Mouse (Mus musculus) retina, embryonic 14.5 days (tissue): ENCODE results near the gene Prdm11.
A peak's percentile ranks its signal among the peaks of the same experiment; 100 is the strongest.

Experiments used
- DNase-seq: peaks from one replicate; pipeline ENCODE4 v3.0.0-alpha.2; 2015; ENCODE audit warnings: low spot score

Gene Prdm11

GRCm38 (mm10) chr2:93011933-93012332 lies 34.0 kb downstream of the Prdm11 start:
- DNase-seq: no peak

- DNase-seq: no peak
Observed at GRCm38 (mm10) chr2:93011465-93011864, 34.5 kb downstream of the Prdm11 start.

DNA sequence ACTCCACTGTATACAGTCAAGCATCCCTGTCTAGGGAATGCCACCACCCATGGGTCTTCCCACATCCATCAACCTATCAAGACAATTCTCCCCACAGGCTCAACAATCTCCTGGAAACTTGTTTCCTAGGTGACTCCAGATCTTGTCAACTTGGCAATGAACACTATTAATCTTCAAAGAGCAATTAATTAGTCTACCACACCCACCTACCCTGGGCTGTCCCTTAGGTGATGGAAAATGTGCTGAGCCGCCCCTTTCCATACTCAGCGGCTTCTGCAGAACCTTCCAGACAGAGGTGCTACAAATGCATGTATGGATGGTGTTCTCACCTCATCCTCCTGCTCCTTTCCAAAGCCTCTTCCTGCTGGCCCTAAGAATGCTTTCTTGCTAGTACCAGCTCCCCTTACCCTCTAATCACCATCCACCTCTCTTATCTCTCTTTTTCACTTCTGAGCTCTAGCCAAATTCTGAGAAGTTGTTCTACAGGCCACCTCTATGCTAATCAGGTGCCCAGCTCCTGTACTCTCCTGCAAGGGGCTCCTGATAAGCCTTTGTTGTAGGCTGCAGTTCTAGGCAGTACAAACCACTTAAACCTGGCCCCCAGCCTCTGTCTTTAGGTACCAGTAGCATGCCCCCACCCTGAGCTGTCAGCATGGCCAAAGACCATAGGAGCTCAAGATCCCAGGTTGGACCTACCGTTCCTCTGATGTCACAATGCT lies 37.8 kb downstream of the Prdm11 start:
- no peak for DNase-seq

GRCm38 (mm10) chr2:93005028-93005427 lies 40.9 kb downstream of the Prdm11 start:
- no peak for DNase-seq

DNA sequence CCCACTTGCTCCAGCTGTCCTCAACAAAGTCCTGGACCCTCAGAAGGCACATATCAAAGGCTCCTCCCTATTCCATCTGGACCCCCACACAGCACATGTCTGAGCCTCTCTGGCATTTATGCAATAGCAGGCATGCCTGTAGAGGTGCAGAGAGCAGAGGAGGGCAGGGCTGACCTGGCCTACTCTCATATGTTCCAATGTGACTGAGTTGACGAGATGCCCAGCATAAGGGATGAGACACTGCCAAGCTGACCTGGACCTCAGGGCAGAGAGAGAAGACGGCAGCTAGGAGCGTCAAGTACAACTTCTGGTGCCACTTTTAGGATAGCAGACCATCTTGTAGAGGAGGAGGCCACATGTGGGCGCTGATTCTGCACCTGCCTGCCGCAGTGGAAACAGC lies 54.0 kb downstream of the Prdm11 start:
- DNase-seq: no peak

GRCm38 (mm10) chr2:92989593-92989992 lies 56.4 kb downstream of the Prdm11 start:
- no peak for DNase-seq

DNA sequence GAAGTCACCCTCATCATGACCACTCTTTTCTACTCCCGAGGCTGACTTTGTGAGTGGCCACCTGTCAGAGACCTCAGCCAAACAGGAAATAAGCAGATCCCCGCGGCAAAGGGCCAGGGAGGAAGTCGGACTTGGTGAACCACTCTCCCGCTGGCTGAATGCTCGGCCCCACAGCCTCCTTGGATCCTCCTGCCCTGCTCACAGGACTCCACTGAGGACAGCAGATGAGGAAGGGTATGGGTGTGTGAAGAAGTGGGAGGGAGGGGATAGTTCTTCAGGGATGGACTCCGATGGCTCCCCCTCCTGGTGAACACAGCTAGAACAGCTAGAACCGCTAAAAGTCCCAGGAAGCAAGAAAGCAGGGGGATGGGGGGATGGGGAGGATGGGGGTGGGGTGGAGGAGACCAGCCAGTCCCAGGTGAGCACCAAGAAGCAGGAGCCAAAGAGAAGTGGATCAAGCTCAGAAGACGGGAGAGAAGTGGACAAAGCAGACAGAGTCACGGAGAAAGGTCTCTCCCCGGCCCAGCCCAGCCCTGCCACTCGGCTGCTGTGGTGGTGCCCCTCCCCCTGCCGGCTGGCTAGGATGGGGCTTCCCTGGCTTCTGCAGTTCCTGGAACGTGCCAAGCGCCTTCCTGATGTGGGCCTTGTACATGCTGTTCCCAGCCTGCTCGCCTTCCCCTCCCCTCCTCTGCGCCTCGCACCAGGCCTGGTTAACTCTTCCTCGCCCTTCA lies 57.9 kb downstream of the Prdm11 start:
- peak; percentile 77 for DNase-seq

- DNase-seq: no peak
Observed at GRCm38 (mm10) chr2:92987108-92987618, 58.8 kb downstream of the Prdm11 start.

GRCm38 (mm10) chr2:92985600-92985999 lies 60.4 kb downstream of the Prdm11 start:
- DNase-seq: no peak

GRCm38 (mm10) chr2:92985171-92985570 lies 60.8 kb downstream of the Prdm11 start:
- DNase-seq: no peak

GRCm38 (mm10) chr2:92984321-92985108 lies 61.5 kb downstream of the Prdm11 start:
- DNase-seq: no peak

- no peak for DNase-seq
Observed at GRCm38 (mm10) chr2:92983273-92983620, 62.7 kb downstream of the Prdm11 start.

DNA sequence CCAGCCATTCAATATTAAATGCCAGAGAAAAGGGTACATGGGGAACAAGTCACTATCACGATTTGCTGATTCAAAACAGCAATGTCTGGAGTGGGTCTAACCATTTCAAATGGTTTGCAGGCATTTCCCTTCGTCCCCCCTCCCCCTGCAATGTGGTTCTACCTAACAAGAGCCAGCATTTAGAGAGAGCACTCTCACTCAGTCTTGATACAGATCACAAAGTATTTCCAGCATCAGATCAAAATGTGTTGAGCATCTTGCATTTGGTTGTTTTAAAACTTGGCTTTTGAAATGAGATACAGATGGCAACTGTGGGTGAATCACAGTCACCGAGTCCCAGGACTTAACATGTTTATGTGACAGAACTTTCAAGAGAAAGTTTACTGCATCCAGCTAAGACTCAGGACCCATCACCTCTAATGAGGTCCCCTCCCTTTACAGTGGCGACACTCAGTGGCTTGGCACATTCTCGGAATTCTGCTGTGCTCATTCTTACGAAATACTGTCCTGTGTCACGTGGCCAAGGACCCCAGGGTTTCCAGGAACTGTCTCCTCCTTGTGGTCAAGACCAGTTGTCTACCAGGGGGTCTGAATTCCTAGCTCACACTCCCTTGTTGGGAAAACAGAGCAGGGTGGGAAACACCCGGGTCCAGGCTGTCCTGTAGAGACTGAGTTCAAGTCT lies 63.2 kb downstream of the Prdm11 start:
- DNase-seq: no peak

DNA sequence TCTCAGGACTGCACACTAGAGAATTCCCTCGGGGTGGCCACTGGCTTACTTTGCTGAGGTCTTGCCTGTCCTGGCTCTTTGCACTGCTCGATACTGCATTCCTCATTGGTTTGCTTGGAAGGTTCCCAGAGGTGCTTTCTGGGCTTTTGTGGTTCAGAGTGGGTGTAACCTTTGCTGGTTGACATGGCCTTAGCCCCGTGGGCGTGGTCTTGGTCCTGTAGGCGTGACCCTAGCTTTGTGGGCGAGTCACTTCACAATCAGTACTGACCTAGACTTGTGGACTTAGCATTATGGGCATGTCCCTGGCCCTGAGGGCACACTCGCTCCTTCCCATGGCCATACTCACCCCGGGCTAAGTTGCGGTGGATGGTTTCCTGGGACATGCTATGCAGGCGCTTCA lies 65.8 kb downstream of the Prdm11 start:
- DNase-seq: no peak

- DNase-seq: no peak
Observed at GRCm38 (mm10) chr2:92975031-92975790, 70.8 kb downstream of the Prdm11 start.

DNA sequence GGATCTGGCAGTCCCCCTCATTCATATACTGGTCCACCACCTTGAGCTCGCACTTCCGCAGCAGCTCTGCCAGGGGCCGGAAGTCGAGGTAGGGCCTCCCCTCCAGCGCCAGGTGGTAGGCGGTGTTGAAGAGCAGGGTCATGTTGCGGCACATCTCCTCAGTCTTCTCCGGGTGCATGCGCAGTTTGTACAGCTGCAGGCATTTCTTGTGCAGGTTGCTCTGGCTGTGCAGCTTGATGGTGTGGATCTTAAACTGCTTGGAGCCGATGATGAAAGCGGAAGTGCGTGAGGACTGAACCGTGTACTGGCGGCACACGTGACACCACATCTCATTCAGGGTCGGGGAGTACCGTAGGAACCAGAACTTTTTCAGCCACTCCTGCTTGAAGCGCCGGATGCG lies 72.3 kb downstream of the Prdm11 start:
- no peak for DNase-seq

DNA sequence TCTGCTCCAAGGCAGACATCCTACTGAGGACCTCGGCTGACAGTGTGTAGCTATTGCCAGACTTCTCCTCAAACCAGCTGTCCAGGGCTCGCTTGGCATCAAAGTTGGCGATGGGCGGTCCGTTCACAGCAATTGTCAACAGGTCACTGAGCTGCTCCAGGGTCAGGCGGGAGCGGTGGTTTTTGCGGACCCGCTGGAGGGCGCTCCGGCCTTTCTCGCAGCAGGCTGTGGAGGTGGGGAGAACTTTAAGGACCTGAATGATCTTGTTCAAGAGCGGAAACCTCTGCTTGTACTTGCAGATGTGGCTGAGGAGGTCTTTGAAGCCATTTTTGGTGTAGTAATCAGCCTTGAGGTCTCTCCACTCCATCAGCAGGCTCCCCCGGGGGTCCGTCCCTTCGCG lies 73.9 kb downstream of the Prdm11 start:
- DNase-seq: no peak

DNA sequence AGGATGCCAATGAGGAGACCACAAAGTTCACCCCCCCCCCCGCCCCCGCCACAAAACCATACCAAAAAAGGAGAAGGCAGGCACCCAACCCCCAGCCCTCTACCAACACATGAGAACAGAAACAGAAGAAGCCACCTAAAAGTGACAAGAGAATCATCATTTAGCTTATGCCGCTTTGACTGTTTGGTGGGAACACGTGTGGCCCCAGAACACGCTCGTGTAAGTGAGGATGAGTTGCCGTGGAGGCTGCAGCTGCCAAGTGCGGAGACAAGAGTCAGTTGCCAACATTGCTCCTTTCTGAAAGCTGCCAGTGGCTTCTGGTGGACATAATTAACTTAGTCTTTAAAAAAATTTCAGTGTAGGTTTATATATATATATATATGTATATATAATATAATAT lies 74.4 kb downstream of the Prdm11 start:
- DNase-seq: no peak

GRCm38 (mm10) chr2:92971069-92971468 lies 74.9 kb downstream of the Prdm11 start:
- DNase-seq: no peak

- no peak for DNase-seq
Observed at GRCm38 (mm10) chr2:92967839-92968166, 78.2 kb downstream of the Prdm11 start.

GRCm38 (mm10) chr2:92967032-92967838 lies 78.7 kb downstream of the Prdm11 start:
- peak; percentile 50 for DNase-seq
